Mouse (Mus musculus): ENCODE data around the gene Gm10309. TPM values are rescaled to one million over a fixed set of nuclear protein-coding genes. Genes with fewer than 3 reads are reported as not detected.
A peak's percentile ranks its signal among the peaks of the same experiment; 100 is the strongest.

The Gm10309 gene
- total and polyA plus RNA-seq, 2 experiments from 2014 or later, result 0.30 TPM; not detected in 1

DNA sequence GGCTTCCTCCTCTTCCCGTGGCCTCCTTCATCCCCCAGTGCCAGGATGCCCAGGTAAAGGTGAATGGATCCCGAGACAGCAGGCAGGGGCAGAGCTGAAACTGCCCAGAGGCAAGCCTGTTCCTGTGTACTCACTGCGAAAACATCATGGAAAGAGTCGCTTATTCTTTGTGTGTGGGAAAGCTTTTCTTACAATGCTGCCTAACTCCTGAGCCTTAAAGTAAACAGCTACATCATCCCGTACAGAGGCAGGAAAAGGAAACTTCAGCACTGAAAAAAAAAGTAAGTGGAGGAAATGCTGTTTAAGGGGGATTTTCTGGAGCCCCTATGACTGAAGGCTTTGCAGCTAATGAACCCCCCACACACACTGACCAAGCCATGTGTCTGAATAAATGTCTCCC is 1.8 kb upstream of the Gm10309 start:
- DNase-seq (ENCODE audit: low spot score), result no peak
- no peaks in the 10 kb centered on the region for H3K36me3 ChIP-seq (ENCODE audit: insufficient read depth, low read length)
- no peak for ATAC-seq
- 84% methylated on average over 5 of the region's 5 CpGs for WGBS
- no peaks in the 10 kb centered on the region for H3K9me3 ChIP-seq (ENCODE audit: low read length)
- no peak for TF ChIP-seq CTCF (IDR thresholded peaks at IDR 0.05; ENCODE audit: low read depth)
- no peaks in the 10 kb centered on the region for H3K27me3 ChIP-seq (ENCODE audit: insufficient read depth, low read length)
- no peak overlapping the region for H3K4me3 ChIP-seq (ENCODE audit: low read length)
- H3K27ac ChIP-seq, result no peak overlapping the region
- H3K4me1 ChIP-seq (ENCODE audit: insufficient read depth, low read length), result no peaks in the 10 kb centered on the region
- H3K9ac ChIP-seq (replicated peaks; ENCODE audit: low read length), result no peak overlapping the region
- H3K4me2 ChIP-seq (ENCODE audit: low read depth, low read length), result no peak overlapping the region

DNA sequence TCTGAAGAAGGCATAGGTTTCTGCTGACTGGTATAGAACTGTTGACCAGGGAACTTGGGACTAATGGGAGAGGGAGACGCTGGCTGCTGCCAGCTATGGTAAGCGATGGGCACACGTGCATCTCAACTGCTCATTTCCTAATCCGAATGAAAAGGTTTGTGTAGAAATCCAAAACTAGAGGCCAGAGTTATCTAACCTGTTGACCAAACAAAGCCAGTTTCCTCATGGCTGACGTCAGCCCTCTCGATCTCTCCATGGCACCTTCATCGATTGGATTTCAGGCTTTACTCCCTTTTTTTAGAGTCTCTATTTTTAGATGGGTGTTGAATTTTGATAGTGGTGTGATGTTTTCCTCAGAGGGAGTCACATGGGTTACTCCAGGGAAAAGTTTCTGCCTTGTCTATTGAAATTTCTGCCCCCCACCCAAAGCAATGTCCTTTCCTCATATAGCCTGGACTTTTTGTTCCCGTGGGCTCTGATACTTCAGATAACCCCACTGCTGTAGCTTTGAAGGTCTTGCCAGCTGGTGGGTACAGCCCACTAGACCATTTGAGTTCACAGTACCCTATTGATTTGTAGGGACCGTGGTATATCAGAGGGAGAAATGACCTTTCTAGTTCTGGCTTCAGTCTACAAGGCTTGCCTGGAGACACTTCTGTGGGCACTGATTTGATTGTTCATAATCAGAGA is 1.7 kb downstream of the Gm10309 start:
- no peaks in the 10 kb centered on the region for H3K4me1 ChIP-seq (ENCODE audit: insufficient read depth, low read length)
- no peaks in the 10 kb centered on the region for H3K9me3 ChIP-seq (ENCODE audit: low read length)
- H3K4me3 ChIP-seq (ENCODE audit: low read length), result no peak overlapping the region
- no peak for TF ChIP-seq CTCF (IDR thresholded peaks at IDR 0.05; ENCODE audit: low read depth)
- H3K27ac ChIP-seq, result no peak overlapping the region
- no peak overlapping the region for H3K9ac ChIP-seq (replicated peaks; ENCODE audit: low read length)
- H3K27me3 ChIP-seq (ENCODE audit: insufficient read depth, low read length), result no peaks in the 10 kb centered on the region
- ATAC-seq (no peak), DNase-seq (ENCODE audit: low spot score) (no peak)
- no peaks in the 10 kb centered on the region for H3K36me3 ChIP-seq (ENCODE audit: insufficient read depth, low read length)
- 95% methylated on average over 9 of the region's 9 CpGs for WGBS
- H3K4me2 ChIP-seq (ENCODE audit: low read depth, low read length), result no peak overlapping the region

DNA sequence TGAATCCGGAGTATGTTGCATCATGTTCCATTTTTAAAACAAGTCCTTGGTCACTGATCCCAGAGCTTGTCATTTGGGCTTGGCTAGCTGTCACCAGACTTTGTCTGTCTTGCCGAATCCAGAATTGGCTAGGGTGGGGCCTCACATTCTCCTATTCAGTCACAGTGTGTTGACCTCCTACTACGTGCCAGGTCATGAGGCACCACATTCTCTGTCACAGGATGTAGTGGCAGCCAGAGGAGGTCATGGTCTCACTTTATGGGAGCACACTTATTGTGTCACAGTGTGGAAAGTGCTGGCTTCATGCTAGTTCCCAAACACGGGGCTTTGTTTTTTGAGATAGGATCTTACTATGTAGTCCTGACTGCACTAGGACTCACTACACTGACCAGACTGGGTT is 3.6 kb downstream of the Gm10309 start:
- Histone ChIP-seq H3K27ac (no peak overlapping the region), H3K9me3 (ENCODE audit: low read length) (no peaks in the 10 kb centered on the region), H3K9ac (replicated peaks; ENCODE audit: low read length) (no peak overlapping the region), H3K4me2 (ENCODE audit: low read depth, low read length) (no peak overlapping the region), H3K4me1 (ENCODE audit: insufficient read depth, low read length) (no peaks in the 10 kb centered on the region), H3K27me3 (ENCODE audit: insufficient read depth, low read length) (no peaks in the 10 kb centered on the region), H3K36me3 (ENCODE audit: insufficient read depth, low read length) (no peaks in the 10 kb centered on the region), H3K4me3 (ENCODE audit: low read length) (no peak overlapping the region)
- DNase-seq (ENCODE audit: low spot score) (no peak), ATAC-seq (no peak)
- 88% methylated on average over 4 of the region's 4 CpGs for WGBS
- TF ChIP-seq CTCF (IDR thresholded peaks at IDR 0.05; ENCODE audit: low read depth), result no peak

DNA sequence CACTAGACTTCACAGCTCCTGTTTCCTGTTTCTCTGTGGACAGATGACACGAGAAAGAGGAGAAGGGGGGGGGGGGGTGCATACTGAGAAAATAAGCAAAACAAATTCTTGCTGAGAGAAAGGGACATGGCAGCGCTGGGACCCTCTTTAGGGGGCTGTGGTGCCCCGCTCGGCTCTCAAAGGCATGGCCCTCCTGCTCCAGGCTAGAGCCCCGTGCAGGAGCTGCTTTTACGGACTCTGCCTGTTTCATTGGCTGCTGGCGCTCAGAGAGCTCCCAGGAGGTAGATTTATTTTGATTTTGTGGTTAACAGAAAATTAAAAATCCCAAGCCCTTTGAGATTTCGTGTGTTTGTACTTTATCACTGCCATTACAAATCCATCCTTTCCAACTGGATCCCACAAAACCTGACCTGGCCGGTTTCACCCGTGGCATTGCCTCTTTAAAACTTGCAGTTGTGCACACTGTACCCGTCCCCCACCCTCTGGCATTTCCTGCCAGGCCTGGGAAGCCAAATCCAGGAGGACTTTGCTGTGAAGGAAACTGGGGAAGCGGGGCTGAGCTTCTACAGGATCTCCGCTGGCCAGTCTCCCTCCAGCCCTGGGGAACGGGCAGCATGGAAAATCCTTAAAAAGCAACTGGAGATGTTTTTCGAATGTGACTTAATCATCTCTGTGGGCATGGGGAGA is 5.5 kb downstream of the Gm10309 start:
- WGBS, result 65% methylated on average over 15 of the region's 15 CpGs
- H3K4me1 ChIP-seq (ENCODE audit: insufficient read depth, low read length), result no peaks in the 10 kb centered on the region
- H3K9me3 ChIP-seq (ENCODE audit: low read length), result no peaks in the 10 kb centered on the region
- H3K36me3 ChIP-seq (ENCODE audit: insufficient read depth, low read length), result no peaks in the 10 kb centered on the region
- peak overlapping the region; percentile 48; the same call in 1 of the 2 replicates for H3K27ac ChIP-seq
- no peak for TF ChIP-seq CTCF (IDR thresholded peaks at IDR 0.05; ENCODE audit: low read depth)
- no peak for DNase-seq (ENCODE audit: low spot score)
- no peak for ATAC-seq
- H3K27me3 ChIP-seq (ENCODE audit: insufficient read depth, low read length), result no peaks in the 10 kb centered on the region
- no peak overlapping the region for H3K9ac ChIP-seq (replicated peaks; ENCODE audit: low read length)
- no peak overlapping the region for H3K4me2 ChIP-seq (ENCODE audit: low read depth, low read length)
- H3K4me3 ChIP-seq (ENCODE audit: low read length), result no peak overlapping the region

DNA sequence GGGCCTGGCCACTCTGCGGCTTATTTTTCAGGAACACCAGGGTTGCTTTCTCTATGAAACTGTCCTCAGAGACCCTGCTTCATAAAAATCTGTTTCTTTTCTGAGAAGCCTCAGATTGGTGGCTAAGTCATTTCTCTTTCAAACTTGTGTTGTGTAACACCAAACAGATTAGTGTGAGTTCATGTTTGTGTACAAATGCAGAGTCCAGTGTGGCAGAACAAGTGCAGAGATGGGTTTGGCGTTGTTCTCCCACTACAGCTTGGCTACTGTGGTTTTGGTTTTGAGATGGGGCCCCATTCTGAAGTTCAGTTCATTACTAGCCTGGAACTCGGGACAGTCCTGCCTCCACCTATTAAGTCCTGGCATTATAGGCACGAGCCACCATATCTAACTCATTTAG is 7.7 kb downstream of the Gm10309 start:
- TF ChIP-seq CTCF (IDR thresholded peaks at IDR 0.05; ENCODE audit: low read depth), result no peak
- 91% methylated on average over 4 of the region's 4 CpGs for WGBS
- Histone ChIP-seq H3K4me2 (ENCODE audit: low read depth, low read length) (no peak overlapping the region), H3K36me3 (ENCODE audit: insufficient read depth, low read length) (no peaks in the 10 kb centered on the region), H3K4me3 (ENCODE audit: low read length) (no peak overlapping the region), H3K4me1 (ENCODE audit: insufficient read depth, low read length) (no peaks in the 10 kb centered on the region), H3K9ac (replicated peaks; ENCODE audit: low read length) (no peak overlapping the region), H3K27ac (no peak overlapping the region), H3K27me3 (ENCODE audit: insufficient read depth, low read length) (no peaks in the 10 kb centered on the region), H3K9me3 (ENCODE audit: low read length) (no peaks in the 10 kb centered on the region)
- DNase-seq (ENCODE audit: low spot score), result no peak
- no peak for ATAC-seq

DNA sequence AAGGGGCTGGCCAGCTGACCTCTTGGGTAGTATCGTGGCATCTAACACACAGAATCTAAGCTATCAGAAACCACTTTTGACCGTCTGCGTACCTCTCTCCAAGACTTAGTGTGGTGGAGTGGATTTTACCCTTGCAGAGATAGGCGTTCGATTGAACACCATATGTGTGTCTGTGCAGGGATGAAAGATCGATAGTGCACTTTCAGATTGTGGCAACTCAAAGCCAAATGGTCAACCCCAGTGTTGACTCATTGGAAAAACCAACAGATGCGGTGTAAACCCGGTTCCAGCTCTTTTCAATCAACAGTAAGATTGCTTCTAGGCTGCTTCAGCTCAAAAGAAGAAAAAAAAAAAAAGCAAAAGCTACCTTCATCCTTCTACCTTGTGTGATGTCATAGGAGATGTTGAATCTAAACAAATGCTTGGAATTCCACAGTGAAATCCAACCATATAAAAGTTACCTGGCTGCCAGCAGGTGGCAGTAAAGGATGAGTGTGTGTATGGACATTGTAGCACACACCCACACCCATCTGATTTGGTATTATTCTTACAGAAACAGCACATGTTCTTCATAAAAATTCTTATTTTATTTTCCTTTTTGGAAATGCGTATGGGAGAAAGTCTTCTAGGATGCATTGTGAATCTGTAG is 8.8 kb downstream of the Gm10309 start:
- Histone ChIP-seq H3K27ac (no peak overlapping the region), H3K4me1 (ENCODE audit: insufficient read depth, low read length) (no peaks in the 10 kb centered on the region), H3K4me3 (ENCODE audit: low read length) (no peak overlapping the region), H3K27me3 (ENCODE audit: insufficient read depth, low read length) (no peaks in the 10 kb centered on the region), H3K36me3 (ENCODE audit: insufficient read depth, low read length) (no peaks in the 10 kb centered on the region), H3K9me3 (ENCODE audit: low read length) (no peaks in the 10 kb centered on the region), H3K4me2 (ENCODE audit: low read depth, low read length) (no peak overlapping the region), H3K9ac (replicated peaks; ENCODE audit: low read length) (no peak overlapping the region)
- DNase-seq (ENCODE audit: low spot score) (peak; percentile 84), ATAC-seq (peak; percentile 75)
- WGBS, result 91% methylated on average over 9 of the region's 9 CpGs
- peak; percentile 77 for TF ChIP-seq CTCF (IDR thresholded peaks at IDR 0.05; ENCODE audit: low read depth)
